Mouse (Mus musculus) lung, postnatal 36 days (tissue): ENCODE data around the gene Vmn1r53.
"Not testable (repeated sequence)": the region's sequence is repeated elsewhere in the genome, so short reads cannot be mapped to it uniquely, and the experiment has no call there.

Experiments used
- DNase-seq: peaks from one replicate; pipeline ENCODE4 v3.0.0; 2022; ENCODE audit warnings: mixed read lengths

Vmn1r53 gene

GRCm38 (mm10) chr6:90224338-90224737, at the start of gene Vmn1r53:
TSS of gene Vmn1r53 (minus strand) at chr6:90224438.
- no peak for DNase-seq

GRCm38 (mm10) chr6:90246000-90246399, 21.8 kb upstream of the Vmn1r53 start, which contains the start of gene Vmn1r54:
TSS of gene Vmn1r54 (plus strand) at chr6:90246300.
- DNase-seq: no peak

GRCm38 (mm10) chr6:90244019-90244418, 19.8 kb upstream of the Vmn1r53 start:
- DNase-seq: no peak

- DNase-seq: no peak
These were observed 8.4 kb upstream of the Vmn1r53 start for GRCm38 (mm10) chr6:90232681-90233080.

GRCm38 (mm10) chr6:90232114-90232513, 7.9 kb upstream of the Vmn1r53 start:
- not testable (repeated sequence) for DNase-seq

DNA sequence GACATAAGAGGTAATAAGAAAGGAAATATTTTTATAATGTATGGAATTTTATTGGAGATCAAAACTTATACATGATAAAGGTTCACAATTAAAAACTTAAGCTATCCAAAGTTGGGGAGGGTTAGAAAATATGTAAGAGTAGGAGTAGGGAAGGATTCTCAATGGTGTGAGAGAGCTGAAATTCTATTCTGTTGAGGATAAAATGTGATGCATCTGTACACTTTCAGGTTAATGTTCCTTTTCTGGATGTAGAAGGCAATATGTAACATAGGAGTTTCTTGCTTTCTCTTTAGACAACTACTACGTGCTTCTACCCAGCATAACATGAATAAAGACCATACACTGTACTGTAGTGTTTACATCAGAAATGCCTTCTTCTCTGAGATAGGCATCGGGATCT, 21.7 kb downstream of the Vmn1r53 start, which contains the start of gene V1ra8:
Gene V1ra8, plus strand, starts transcription at position 301 of the 400 bp plus-strand sequence.
- not testable (repeated sequence) for DNase-seq

- no peak for DNase-seq
These were observed 49.7 kb downstream of the Vmn1r53 start, which contains the start of gene Vmn1r52 for GRCm38 (mm10) chr6:90174508-90174907. TSS of gene Vmn1r52 (plus strand) at chr6:90174808.
